Mouse (Mus musculus): ENCODE data around the gene Sez6l2. TPM values are rescaled to one million over a fixed set of nuclear protein-coding genes. Genes with fewer than 3 reads are reported as not detected.

The Sez6l2 gene
- polyA plus RNA-seq, 1 experiment from 2014 or later, result 0.36 TPM

Other genes starting within 250 kb of the Sez6l2 start
- gene Coro1a, start 242.8 kb upstream of the Sez6l2 start, polyA plus RNA-seq (2015; fragmentation: Nextera tagmentation; extraction: Ambion mirVana), result 42.4 and 59.5 TPM in 2 replicates
- gene Mapk3, start 191.0 kb upstream of the Sez6l2 start, polyA plus RNA-seq (2015; fragmentation: Nextera tagmentation; extraction: Ambion mirVana), result 138 and 139 TPM in 2 replicates
- gene Gdpd3, start 184.2 kb upstream of the Sez6l2 start, polyA plus RNA-seq (2015; fragmentation: Nextera tagmentation; extraction: Ambion mirVana), result 2.9 and 4.2 TPM in 2 replicates
- 111 and 123 TPM in 2 replicates for gene Ypel3, start 173.6 kb upstream of the Sez6l2 start, polyA plus RNA-seq (2015; fragmentation: Nextera tagmentation; extraction: Ambion mirVana)
- 0.25 and 0.68 TPM in 2 replicates for gene Tbx6, start 169.1 kb upstream of the Sez6l2 start, polyA plus RNA-seq (2015; fragmentation: Nextera tagmentation; extraction: Ambion mirVana)
- 232 and 243 TPM in 2 replicates for gene Ppp4c, start 158.1 kb upstream of the Sez6l2 start, polyA plus RNA-seq (2015; fragmentation: Nextera tagmentation; extraction: Ambion mirVana)
- 0.36 and 0.38 TPM in 2 replicates for gene Fam57b, start 152.9 kb upstream of the Sez6l2 start, polyA plus RNA-seq (2015; fragmentation: Nextera tagmentation; extraction: Ambion mirVana)
- gene 4930451I11Rik, start 118.9 kb upstream of the Sez6l2 start, polyA plus RNA-seq (2015; fragmentation: Nextera tagmentation; extraction: Ambion mirVana), result not detected in 2 replicates
- gene Doc2a, start 103.1 kb upstream of the Sez6l2 start, polyA plus RNA-seq (2015; fragmentation: Nextera tagmentation; extraction: Ambion mirVana), result 0.49 and 0.63 TPM in 2 replicates
- 30.3 and 32.3 TPM in 2 replicates for gene Hirip3, start 88.6 kb upstream of the Sez6l2 start, polyA plus RNA-seq (2015; fragmentation: Nextera tagmentation; extraction: Ambion mirVana)
- 76.5 and 89.3 TPM in 2 replicates for gene Ino80e, start 88.2 kb upstream of the Sez6l2 start, polyA plus RNA-seq (2015; fragmentation: Nextera tagmentation; extraction: Ambion mirVana)
- gene Taok2, start 65.9 kb upstream of the Sez6l2 start, polyA plus RNA-seq (2015; fragmentation: Nextera tagmentation; extraction: Ambion mirVana), result 55.8 and 58.3 TPM in 2 replicates
- gene Tmem219, start 27.6 kb upstream of the Sez6l2 start, polyA plus RNA-seq (2015; fragmentation: Nextera tagmentation; extraction: Ambion mirVana), result 28.4 and 30.8 TPM in 2 replicates
- 11.7 and 12.3 TPM in 2 replicates for gene Kctd13, start 21.7 kb upstream of the Sez6l2 start, polyA plus RNA-seq (2015; fragmentation: Nextera tagmentation; extraction: Ambion mirVana)
- gene Asphd1, start 981 bp upstream of the Sez6l2 start, polyA plus RNA-seq (2015; fragmentation: Nextera tagmentation; extraction: Ambion mirVana), result 0.14 and 0.20 TPM in 2 replicates
- 119 and 122 TPM in 2 replicates for gene Cdipt, start 25.4 kb downstream of the Sez6l2 start, polyA plus RNA-seq (2015; fragmentation: Nextera tagmentation; extraction: Ambion mirVana)
- 0.89 and 2.1 TPM in 2 replicates for gene Cdiptos, start 25.5 kb downstream of the Sez6l2 start, polyA plus RNA-seq (2015; fragmentation: Nextera tagmentation; extraction: Ambion mirVana)
- 14.9 and 17.9 TPM in 2 replicates for gene Mvp, start 64.1 kb downstream of the Sez6l2 start, polyA plus RNA-seq (2015; fragmentation: Nextera tagmentation; extraction: Ambion mirVana)
- 0.62 and 0.93 TPM in 2 replicates for gene Pagr1b, start 65.9 kb downstream of the Sez6l2 start, polyA plus RNA-seq (2015; fragmentation: Nextera tagmentation; extraction: Ambion mirVana)
- gene Pagr1a, start 66.8 kb downstream of the Sez6l2 start, polyA plus RNA-seq (2015; fragmentation: Nextera tagmentation; extraction: Ambion mirVana), result 45.9 and 67.2 TPM in 2 replicates
- 39.1 and 63.1 TPM in 2 replicates for gene Gm42742, start 70.5 kb downstream of the Sez6l2 start, polyA plus RNA-seq (2015; fragmentation: Nextera tagmentation; extraction: Ambion mirVana)
- gene Prrt2, start 70.6 kb downstream of the Sez6l2 start, polyA plus RNA-seq (2015; fragmentation: Nextera tagmentation; extraction: Ambion mirVana), result 4.5 TPM in 2 replicates
- gene Maz, start 76.5 kb downstream of the Sez6l2 start, polyA plus RNA-seq (2015; fragmentation: Nextera tagmentation; extraction: Ambion mirVana), result 38.6 and 46.1 TPM in 2 replicates
- gene Kif22, start 91.9 kb downstream of the Sez6l2 start, polyA plus RNA-seq (2015; fragmentation: Nextera tagmentation; extraction: Ambion mirVana), result 140 and 153 TPM in 2 replicates
- gene Zg16, start 136.8 kb downstream of the Sez6l2 start, polyA plus RNA-seq (2015; fragmentation: Nextera tagmentation; extraction: Ambion mirVana), result 7.1 TPM in 1 of 2 replicates, not detected in the other
- gene AI467606, start 140.8 kb downstream of the Sez6l2 start, polyA plus RNA-seq (2015; fragmentation: Nextera tagmentation; extraction: Ambion mirVana), result 11.5 and 12.8 TPM in 2 replicates
- gene Qprt, start 171.7 kb downstream of the Sez6l2 start, polyA plus RNA-seq (2015; fragmentation: Nextera tagmentation; extraction: Ambion mirVana), result 0.43 and 1.2 TPM in 2 replicates
- gene Spn, start 187.3 kb downstream of the Sez6l2 start, polyA plus RNA-seq (2015; fragmentation: Nextera tagmentation; extraction: Ambion mirVana), result 0.44 and 0.70 TPM in 2 replicates
- gene Cd2bp2, start 245.5 kb downstream of the Sez6l2 start, polyA plus RNA-seq (2015; fragmentation: Nextera tagmentation; extraction: Ambion mirVana), result 53.9 and 54.0 TPM in 2 replicates

Measured in lung, embryonic 16.5 days (tissue).